Mouse (Mus musculus) forebrain, embryonic 13.5 days (tissue): ENCODE measurements around the gene Dguok. TPM values are rescaled to one million over a fixed set of nuclear protein-coding genes. Genes with fewer than 3 reads are reported as not detected.
A peak's percentile ranks its signal among the peaks of the same experiment; 100 is the strongest.

Source experiments
- ATAC-seq: fragments of 200-750 bp; cut with Nextera tagmentation; 2 replicates; pipeline ENCODE4 v1.8.0; 2017
- H3K27ac ChIP-seq: fragments of 300-500 bp; sonication (generic); 2 replicates; pipeline ENCODE4 v1.5.1; 2015; ENCODE audit warnings: inconsistent platforms, mild to moderate bottlenecking, moderate library complexity
- H3K27me3 ChIP-seq: fragments of 300-500 bp; sonication (generic); 2 replicates; pipeline ENCODE4 v1.6.1; 2015; ENCODE audit warnings: mild to moderate bottlenecking, inconsistent platforms
- H3K36me3 ChIP-seq: fragments of 300-500 bp; sonication (generic); 2 replicates; pipeline ENCODE4 v1.6.1; 2015; ENCODE audit warnings: mild to moderate bottlenecking, inconsistent platforms; ENCODE audit not compliant: poor library complexity, severe bottlenecking
- H3K4me1 ChIP-seq: fragments of 300-500 bp; sonication (generic); 2 replicates; pipeline ENCODE4 v1.6.1; 2015; ENCODE audit warnings: inconsistent platforms
- H3K4me2 ChIP-seq: fragments of 300-500 bp; sonication (generic); 2 replicates; pipeline ENCODE4 v1.6.1; 2015; ENCODE audit warnings: inconsistent platforms, mild to moderate bottlenecking, moderate library complexity
- H3K4me3 ChIP-seq: fragments of 300-500 bp; sonication (generic); 2 replicates; pipeline ENCODE4 v1.5.1; 2015; ENCODE audit warnings: mild to moderate bottlenecking, inconsistent platforms
- H3K9ac ChIP-seq: fragments of 300-500 bp; sonication (generic); 2 replicates; pipeline ENCODE4 v1.6.1; 2015; ENCODE audit warnings: mild to moderate bottlenecking, inconsistent platforms
- H3K9me3 ChIP-seq: fragments of 300-500 bp; sonication (generic); replicated peaks from 2 replicates; pipeline ENCODE4 v1.6.1; 2016; ENCODE audit warnings: inconsistent platforms
- WGBS: fragments of 180-500 bp; shearing (Covaris S2); methylation state at CpG from one replicate; pipeline ENCODE4 v1.1.7; 2015; 5-methylcytosine and 5-hydroxymethylcytosine counted together
- polyA plus RNA-seq: library from polyadenylated mRNA; unstranded; fragments of >200 nt; fragmentation: Nextera tagmentation; extraction: Ambion mirVana; gene quantifications from 2 replicates; pipeline ENCODE4 v1.2.1, GENCODE M21; 2015

Gene Dguok
- polyA plus RNA-seq: 68.9 and 72.8 TPM in 2 replicates

- peak within 1 kb of the TSS; percentile 85 for H3K9ac ChIP-seq
- H3K27me3 ChIP-seq: no peaks in the 10 kb centered on the region
- peak within 1 kb of the TSS; percentile 94 for H3K27ac ChIP-seq
- H3K4me3 ChIP-seq: peak within 1 kb of the TSS; percentile 79
- under 1% methylated on average over 54 of the region's 54 CpGs for WGBS
- no peaks in the 10 kb centered on the region for H3K36me3 ChIP-seq
- H3K4me1 ChIP-seq: peaks cover 19% of the 10 kb centered on the region
- no peaks in the 10 kb centered on the region for H3K9me3 ChIP-seq
- peak within 1 kb of the TSS; percentile 73 for H3K4me2 ChIP-seq
- ATAC-seq: peak; percentile 99
Observed at GRCm38 (mm10) chr6:83506258-83507167, at the start of gene Dguok. Gene Dguok (minus strand): TSS chr6:83506969.

GRCm38 (mm10) chr6:83555972-83556371 lies 49.2 kb upstream of the Dguok start:
- 87% methylated on average over 6 of the region's 6 CpGs for WGBS
- no peak overlapping the region for H3K9ac ChIP-seq
- no peaks in the 10 kb centered on the region for H3K9me3 ChIP-seq
- H3K4me3 ChIP-seq: no peak overlapping the region
- H3K36me3 ChIP-seq: peaks cover 75% of the 10 kb centered on the region
- no peaks in the 10 kb centered on the region for H3K4me1 ChIP-seq
- ATAC-seq: no peak
- no peaks in the 10 kb centered on the region for H3K27me3 ChIP-seq
- no peak overlapping the region for H3K27ac ChIP-seq
- no peak overlapping the region for H3K4me2 ChIP-seq

- ATAC-seq: no peak
- H3K4me3 ChIP-seq: no peak overlapping the region
- H3K27ac ChIP-seq: no peak overlapping the region
- H3K9me3 ChIP-seq: no peaks in the 10 kb centered on the region
- peaks cover 43% of the 10 kb centered on the region for H3K36me3 ChIP-seq
- no peaks in the 10 kb centered on the region for H3K27me3 ChIP-seq
- H3K4me2 ChIP-seq: no peak overlapping the region
- WGBS: 40% methylated on average over 5 of the region's 5 CpGs
- H3K4me1 ChIP-seq: no peaks in the 10 kb centered on the region
- H3K9ac ChIP-seq: no peak overlapping the region
Observed at GRCm38 (mm10) chr6:83548346-83548745, 41.6 kb upstream of the Dguok start.

DNA sequence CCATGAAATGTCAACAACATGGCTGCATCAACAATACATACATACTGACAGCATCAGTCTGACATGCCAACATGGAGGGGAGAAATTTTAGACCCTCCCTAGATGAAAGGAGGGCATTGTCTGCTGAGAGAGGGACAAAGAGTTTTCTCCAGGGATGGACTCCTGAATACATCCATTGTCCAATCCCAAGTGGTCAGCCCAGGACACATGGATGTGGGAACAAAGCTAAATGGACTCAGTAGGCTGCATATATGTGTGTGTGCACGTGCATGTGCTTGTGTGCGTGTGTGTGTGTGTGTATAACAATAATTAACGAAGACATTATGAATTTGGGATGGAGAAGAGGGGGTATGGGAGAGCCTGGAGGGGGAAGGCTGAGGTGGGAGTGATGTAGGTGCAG lies 39.0 kb upstream of the Dguok start:
- Histone ChIP-seq H3K4me3 (no peak overlapping the region), H3K27me3 (no peaks in the 10 kb centered on the region), H3K9ac (no peak overlapping the region), H3K4me2 (no peak overlapping the region), H3K27ac (no peak overlapping the region), H3K4me1 (no peaks in the 10 kb centered on the region), H3K9me3 (no peaks in the 10 kb centered on the region), H3K36me3 (peaks cover 45% of the 10 kb centered on the region)
- ATAC-seq: no peak
- 86% methylated on average over 3 of the region's 3 CpGs for WGBS

- no peaks in the 10 kb centered on the region for H3K4me1 ChIP-seq
- no peak for ATAC-seq
- no peak overlapping the region for H3K27ac ChIP-seq
- H3K27me3 ChIP-seq: no peaks in the 10 kb centered on the region
- H3K9me3 ChIP-seq: no peaks in the 10 kb centered on the region
- no peak overlapping the region for H3K4me2 ChIP-seq
- H3K4me3 ChIP-seq: no peak overlapping the region
- H3K36me3 ChIP-seq: peaks cover 37% of the 10 kb centered on the region
- WGBS: 74% methylated on average over 11 of the region's 11 CpGs
- H3K9ac ChIP-seq: no peak overlapping the region
Observed at GRCm38 (mm10) chr6:83541756-83542456, 35.1 kb upstream of the Dguok start.

DNA sequence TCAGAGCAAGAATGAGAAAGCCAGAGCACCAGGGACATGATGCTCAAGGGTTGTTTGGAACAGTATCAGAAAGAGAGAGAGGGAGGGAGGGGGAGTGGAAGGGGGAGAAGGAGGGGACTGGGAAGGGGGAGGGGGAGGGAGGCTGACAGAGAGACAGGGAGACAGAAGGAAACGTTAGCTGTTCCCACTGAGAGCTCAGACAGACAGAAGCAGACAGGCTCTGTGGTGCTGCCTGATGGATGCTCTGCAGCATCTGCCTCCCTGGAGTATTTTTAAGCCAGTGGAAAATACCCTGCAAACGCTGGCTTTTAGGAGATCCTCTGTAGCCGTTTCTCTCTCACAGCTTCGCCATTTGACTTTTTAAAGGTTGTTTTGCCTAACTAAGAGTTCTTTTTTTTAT lies 33.2 kb upstream of the Dguok start:
- Histone ChIP-seq H3K27me3 (no peaks in the 10 kb centered on the region), H3K36me3 (peaks cover 19% of the 10 kb centered on the region), H3K4me3 (no peak overlapping the region), H3K9me3 (no peaks in the 10 kb centered on the region), H3K4me1 (no peaks in the 10 kb centered on the region), H3K9ac (no peak overlapping the region), H3K27ac (no peak overlapping the region), H3K4me2 (no peak overlapping the region)
- WGBS: 55% methylated on average over 4 of the region's 4 CpGs
- no peak for ATAC-seq

- Histone ChIP-seq H3K27me3 (no peaks in the 10 kb centered on the region), H3K9ac (no peak overlapping the region), H3K4me2 (no peak overlapping the region), H3K4me1 (no peaks in the 10 kb centered on the region), H3K36me3 (no peaks in the 10 kb centered on the region), H3K9me3 (no peaks in the 10 kb centered on the region), H3K27ac (no peak overlapping the region), H3K4me3 (no peak overlapping the region)
- ATAC-seq: no peak
- 44% methylated on average over 6 of the region's 6 CpGs for WGBS
Observed at GRCm38 (mm10) chr6:83536795-83537059, 30.0 kb upstream of the Dguok start.

DNA sequence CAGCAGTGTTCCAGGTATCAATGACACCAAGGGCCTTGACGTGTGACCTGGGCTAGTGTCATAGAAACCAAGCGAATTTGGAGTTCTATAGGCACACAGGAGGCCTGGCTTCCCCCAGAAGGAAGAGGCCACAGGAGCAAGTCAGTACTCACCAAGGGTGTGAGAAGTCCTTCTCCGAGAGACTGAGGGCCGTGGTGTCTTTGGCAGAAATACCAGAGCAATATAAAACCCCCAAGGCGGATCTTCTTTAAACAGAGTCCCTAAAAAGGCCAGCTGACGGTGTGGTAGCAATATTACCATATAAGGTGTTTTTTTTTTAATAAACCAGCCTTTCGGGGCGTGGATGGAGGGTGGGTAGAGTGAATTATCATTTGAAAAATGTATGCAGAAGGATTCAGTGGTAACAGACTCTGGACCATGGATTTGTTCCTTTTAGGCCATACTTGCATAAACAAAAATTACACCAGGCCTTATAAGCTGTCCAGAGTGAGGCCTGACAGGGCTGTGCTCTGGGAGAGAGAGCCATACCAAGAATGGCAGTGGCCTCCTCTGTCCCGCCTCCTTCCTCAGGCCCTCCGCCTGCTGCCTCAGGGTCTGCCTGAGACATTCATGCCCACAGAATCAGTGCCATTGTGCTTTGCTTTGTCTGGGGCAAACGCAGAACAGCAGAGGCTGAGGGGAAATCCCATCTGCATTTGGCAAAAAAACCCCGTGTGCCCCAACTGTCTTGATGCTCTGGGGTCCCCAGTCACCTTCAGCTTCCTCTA lies 29.4 kb upstream of the Dguok start, which contains the start of gene Actg2:
Gene Actg2 (minus strand): TSS at position 238 of the 767 bp plus-strand sequence.
- H3K9ac ChIP-seq: no peak within 1 kb of the TSS
- no peak for ATAC-seq
- WGBS: 62% methylated on average over 12 of the region's 12 CpGs
- no peaks in the 10 kb centered on the region for H3K4me1 ChIP-seq
- no peak within 1 kb of the TSS for H3K4me3 ChIP-seq
- H3K27me3 ChIP-seq: no peaks in the 10 kb centered on the region
- H3K4me2 ChIP-seq: no peak within 1 kb of the TSS
- no peak within 1 kb of the TSS for H3K27ac ChIP-seq
- no peaks in the 10 kb centered on the region for H3K9me3 ChIP-seq
- no peaks in the 10 kb centered on the region for H3K36me3 ChIP-seq

GRCm38 (mm10) chr6:83532608-83533007 lies 25.8 kb upstream of the Dguok start:
- H3K9ac ChIP-seq: no peak overlapping the region
- no peak overlapping the region for H3K27ac ChIP-seq
- H3K9me3 ChIP-seq: no peaks in the 10 kb centered on the region
- H3K4me3 ChIP-seq: no peak overlapping the region
- no peaks in the 10 kb centered on the region for H3K4me1 ChIP-seq
- ATAC-seq: no peak
- H3K36me3 ChIP-seq: no peaks in the 10 kb centered on the region
- H3K27me3 ChIP-seq: no peaks in the 10 kb centered on the region
- H3K4me2 ChIP-seq: no peak overlapping the region
- WGBS: 69% methylated on average over 2 of the region's 2 CpGs

- H3K36me3 ChIP-seq: no peaks in the 10 kb centered on the region
- no peak overlapping the region for H3K9ac ChIP-seq
- H3K4me1 ChIP-seq: no peaks in the 10 kb centered on the region
- H3K27ac ChIP-seq: no peak overlapping the region
- ATAC-seq: no peak
- 92% methylated on average over 6 of the region's 6 CpGs for WGBS
- H3K9me3 ChIP-seq: no peaks in the 10 kb centered on the region
- no peak overlapping the region for H3K4me3 ChIP-seq
- H3K27me3 ChIP-seq: no peaks in the 10 kb centered on the region
- H3K4me2 ChIP-seq: no peak overlapping the region
Observed at GRCm38 (mm10) chr6:83523194-83523593, 16.4 kb upstream of the Dguok start.

- Histone ChIP-seq H3K4me1 (no peaks in the 10 kb centered on the region), H3K4me3 (no peak overlapping the region), H3K27ac (no peak overlapping the region), H3K9ac (no peak overlapping the region), H3K27me3 (no peaks in the 10 kb centered on the region), H3K4me2 (no peak overlapping the region), H3K36me3 (no peaks in the 10 kb centered on the region), H3K9me3 (no peaks in the 10 kb centered on the region)
- ATAC-seq: no peak
- 81% methylated on average over 6 of the region's 6 CpGs for WGBS
Observed at GRCm38 (mm10) chr6:83521784-83522183, 15.0 kb upstream of the Dguok start.

DNA sequence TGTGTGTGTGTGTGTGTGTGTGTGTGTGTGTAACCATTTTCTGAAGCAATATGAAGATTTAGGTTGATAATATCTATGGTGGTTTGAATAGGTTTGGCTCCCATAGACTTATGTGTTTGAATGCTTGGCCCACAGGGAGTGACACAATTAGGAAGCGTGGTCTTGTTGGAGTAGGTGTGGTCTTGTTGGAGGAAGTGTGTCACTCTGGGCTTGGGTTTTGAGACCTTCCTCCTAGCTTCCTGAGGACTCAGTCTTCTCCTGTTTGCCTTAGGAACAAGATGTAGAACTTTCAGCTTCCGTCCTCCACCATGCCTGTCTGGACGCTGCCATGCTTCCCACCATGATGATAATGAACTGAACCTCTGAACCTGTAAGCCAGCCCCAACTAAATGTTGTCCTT lies 11.9 kb upstream of the Dguok start:
- Histone ChIP-seq H3K36me3 (no peaks in the 10 kb centered on the region), H3K9ac (no peak overlapping the region), H3K4me1 (no peaks in the 10 kb centered on the region), H3K4me3 (no peak overlapping the region), H3K27ac (no peak overlapping the region), H3K27me3 (no peaks in the 10 kb centered on the region), H3K9me3 (no peaks in the 10 kb centered on the region), H3K4me2 (no peak overlapping the region)
- WGBS: 86% methylated on average over 3 of the region's 3 CpGs
- no peak for ATAC-seq
